Mouse (Mus musculus) ES-Bruce4 (cell line): ENCODE results near the gene Tlnrd1. TPM values are rescaled to one million over a fixed set of nuclear protein-coding genes. Genes with fewer than 3 reads are reported as not detected.

ENCODE experiments used
- H3K27ac ChIP-seq: 2 replicates; pipeline ENCODE4 v1.5.1; 2012; ENCODE audit warnings: low read length, inconsistent platforms; ENCODE audit not compliant: insufficient read depth
- H3K27me3 ChIP-seq: 2 replicates; pipeline ENCODE4 v1.6.1; 2012; ENCODE audit warnings: mild to moderate bottlenecking, low read length, inconsistent platforms; ENCODE audit not compliant: control insufficient read depth, poor library complexity, insufficient read depth, severe bottlenecking
- H3K36me3 ChIP-seq: 2 replicates; pipeline ENCODE4 v1.6.1; 2012; ENCODE audit warnings: inconsistent platforms, mild to moderate bottlenecking, low read length, moderate library complexity; ENCODE audit not compliant: control insufficient read depth, poor library complexity, insufficient read depth, severe bottlenecking
- H3K4me1 ChIP-seq: one replicate; pipeline ENCODE4 v1.8.1; 2011; ENCODE audit warnings: low read length; ENCODE audit not compliant: control insufficient read depth, insufficient read depth
- H3K4me3 ChIP-seq: 2 replicates; pipeline ENCODE4 v1.5.1; 2011; ENCODE audit warnings: low read depth, mild to moderate bottlenecking, low read length
- H3K9ac ChIP-seq: 2 replicates; pipeline ENCODE4 v1.6.1; 2012; ENCODE audit warnings: low read depth, mild to moderate bottlenecking, inconsistent platforms; ENCODE audit not compliant: poor library complexity, severe bottlenecking
- H3K9me3 ChIP-seq: replicated peaks from 2 replicates; pipeline ENCODE4 v1.6.1; 2012; ENCODE audit warnings: mild to moderate bottlenecking, low read length, inconsistent platforms; ENCODE audit not compliant: control insufficient read depth, poor library complexity, insufficient read depth, severe bottlenecking
- CTCF ChIP-seq: IDR thresholded peaks from one replicate; pipeline ENCODE4 v1.8.1; 2011; ENCODE audit warnings: low read depth, low read length
- EP300 ChIP-seq: IDR thresholded peaks from 2 replicates; pipeline ENCODE4 v1.6.1; 2011; ENCODE audit warnings: low read depth, low read length; ENCODE audit not compliant: insufficient read depth
- POLR2A ChIP-seq: IDR thresholded peaks from one replicate; pipeline ENCODE4 v1.8.1; 2011; ENCODE audit warnings: low read length; ENCODE audit not compliant: insufficient read depth
- polyA plus RNA-seq: library from polyadenylated mRNA; stranded (reverse); fragments of >200 nt; gene quantifications from 2 replicates; pipeline ENCODE4 v1.2.4, GENCODE M21; 2011; ENCODE audit warnings: low read depth; ENCODE audit not compliant: missing spikeins, insufficient read depth, insufficient read length

The Tlnrd1 gene
- polyA plus RNA-seq, 1 experiment: 17.8 TPM

DNA sequence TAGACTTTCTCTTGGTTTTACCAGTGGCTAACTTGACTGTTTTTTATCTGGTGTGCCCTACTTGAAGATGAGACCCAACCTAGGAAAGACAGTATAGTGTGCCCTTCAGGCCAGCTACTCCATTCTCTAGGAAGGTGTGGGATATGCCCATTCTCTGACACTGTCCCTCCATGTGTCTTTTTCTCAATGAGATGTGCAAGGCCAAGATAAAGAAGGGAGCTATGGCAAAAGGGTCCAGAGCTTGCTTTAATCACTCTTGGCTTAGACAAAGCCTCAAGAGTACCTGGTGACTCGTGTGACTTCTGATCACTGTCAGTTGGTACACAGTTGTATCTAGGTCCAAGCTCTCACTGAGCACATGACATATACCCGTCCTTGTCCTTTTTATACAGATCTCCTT is 44.0 kb downstream of the Tlnrd1 start:
- Histone ChIP-seq H3K27me3 (no peaks in the 10 kb centered on the region), H3K9ac (no peak overlapping the region), H3K36me3 (no peaks in the 10 kb centered on the region), H3K9me3 (no peaks in the 10 kb centered on the region), H3K4me1 (no peaks in the 10 kb centered on the region), H3K27ac (no peak overlapping the region), H3K4me3 (no peak overlapping the region)
- no peak for TF ChIP-seq EP300
- TF ChIP-seq CTCF: no peak
- TF ChIP-seq POLR2A: no peak

DNA sequence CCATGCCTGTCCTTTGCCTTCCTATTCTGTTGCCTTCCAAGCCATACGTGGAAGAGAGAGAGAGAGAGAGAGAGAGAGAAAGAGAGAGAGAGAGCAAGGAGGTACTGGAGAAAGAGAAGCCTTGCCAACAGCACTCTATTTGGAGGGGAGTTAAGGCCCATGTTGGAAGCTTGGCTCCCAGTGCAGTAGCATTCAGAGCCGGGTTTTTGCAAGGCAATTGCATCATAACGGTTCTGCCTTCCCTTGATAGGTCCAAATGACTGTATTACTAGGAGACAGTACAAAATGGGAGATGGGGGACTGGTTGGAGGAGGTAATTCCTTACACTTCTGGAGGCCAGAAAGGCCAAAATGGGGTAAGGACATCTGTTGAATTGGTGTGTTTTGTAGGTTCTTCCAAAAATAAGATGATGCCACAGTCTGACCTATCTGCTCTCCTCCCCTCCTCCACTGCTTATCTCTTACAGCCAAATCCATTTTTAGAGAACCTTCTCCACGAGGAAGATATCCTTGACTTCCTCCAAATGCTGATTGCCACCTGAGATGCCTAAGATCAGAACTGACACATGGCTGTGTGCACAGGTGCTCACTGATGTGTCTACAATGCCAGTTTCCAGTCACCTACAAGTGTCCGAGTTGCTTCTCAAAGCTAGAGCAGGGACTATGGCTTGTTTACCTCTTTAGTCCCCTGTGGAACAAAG is 45.4 kb downstream of the Tlnrd1 start:
- no peak overlapping the region for H3K27ac ChIP-seq
- TF ChIP-seq CTCF (no peak), POLR2A (no peak), EP300 (no peak)
- no peak overlapping the region for H3K4me3 ChIP-seq

More for the DNA sequence above, 45.4 kb downstream of the Tlnrd1 start:
- Histone ChIP-seq H3K36me3 (no peaks in the 10 kb centered on the region), H3K27me3 (no peaks in the 10 kb centered on the region), H3K9ac (no peak overlapping the region), H3K4me1 (no peaks in the 10 kb centered on the region), H3K9me3 (no peaks in the 10 kb centered on the region)

Other genes starting within 250 kb of the Tlnrd1 start
- not detected in 2 replicates for gene Il16, start 138.6 kb downstream of the Tlnrd1 start, polyA plus RNA-seq
- not detected in 2 replicates for gene Cfap161, start 89.4 kb downstream of the Tlnrd1 start, polyA plus RNA-seq
- 97.8 and 101 TPM in 2 replicates for gene Mesd, start 161 bp upstream of the Tlnrd1 start, polyA plus RNA-seq
- 0.43 and 0.72 TPM in 2 replicates for gene Cemip, start 202.2 kb upstream of the Tlnrd1 start, polyA plus RNA-seq